Mouse (Mus musculus) neural tube, embryonic 10.5 days (tissue): ENCODE measurements around the gene Ebi3.

ENCODE experiments used
- DNase-seq: peaks from one replicate; pipeline ENCODE4 v3.0.0-alpha.2; 2017; ENCODE audit warnings: low spot score; ENCODE audit errors: extremely low spot score

Ebi3 gene

GRCm38 (mm10) chr17:55952447-55953027 is at the start of gene Ebi3:
Gene Ebi3, plus strand, starts transcription at chr17:55952640.
- DNase-seq = no peak

GRCm38 (mm10) chr17:55903087-55903486 is 49.4 kb upstream of the Ebi3 start:
- no peak for DNase-seq

- DNase-seq = no peak
These were observed 48.8 kb upstream of the Ebi3 start for GRCm38 (mm10) chr17:55903687-55904086.

GRCm38 (mm10) chr17:55904131-55904530 is 48.3 kb upstream of the Ebi3 start:
- no peak for DNase-seq

GRCm38 (mm10) chr17:55906669-55907068 is 45.8 kb upstream of the Ebi3 start:
- DNase-seq = no peak

- DNase-seq = peak; percentile 81
These were observed 20.6 kb upstream of the Ebi3 start for GRCm38 (mm10) chr17:55931553-55932502.

- DNase-seq = no peak
These were observed 19.8 kb upstream of the Ebi3 start for GRCm38 (mm10) chr17:55932635-55933034.

GRCm38 (mm10) chr17:55933191-55933590 is 19.2 kb upstream of the Ebi3 start:
- no peak for DNase-seq

- peak; percentile 41 for DNase-seq
These were observed 8.0 kb upstream of the Ebi3 start for GRCm38 (mm10) chr17:55944387-55944865.

- peak; percentile 75 for DNase-seq
These were observed 7.4 kb upstream of the Ebi3 start for GRCm38 (mm10) chr17:55944866-55945682.

- DNase-seq = no peak
These were observed 6.7 kb upstream of the Ebi3 start for GRCm38 (mm10) chr17:55945696-55946095.

- no peak for DNase-seq
These were observed 3.8 kb upstream of the Ebi3 start for GRCm38 (mm10) chr17:55948647-55949046.

GRCm38 (mm10) chr17:55949400-55949799 is 3.0 kb upstream of the Ebi3 start, which contains the start of gene Zfp119b:
Gene Zfp119b, minus strand, starts transcription at chr17:55949500.
- DNase-seq = no peak

- DNase-seq = no peak
These were observed 1.8 kb upstream of the Ebi3 start for GRCm38 (mm10) chr17:55950601-55951000.

- DNase-seq = no peak
These were observed 399 bp upstream of the Ebi3 start for GRCm38 (mm10) chr17:55952041-55952440.

GRCm38 (mm10) chr17:55953751-55954150 is 1.3 kb downstream of the Ebi3 start:
- DNase-seq = peak; percentile 11

GRCm38 (mm10) chr17:55954229-55954628 is 1.8 kb downstream of the Ebi3 start:
- no peak for DNase-seq

- DNase-seq = peak; percentile 76
These were observed 3.7 kb downstream of the Ebi3 start for GRCm38 (mm10) chr17:55956129-55956528.

- no peak for DNase-seq
These were observed 4.2 kb downstream of the Ebi3 start for GRCm38 (mm10) chr17:55956591-55956990.

- peak; percentile 80 for DNase-seq
These were observed 4.7 kb downstream of the Ebi3 start for GRCm38 (mm10) chr17:55957168-55957567.
